Mouse (Mus musculus): ENCODE results near the gene Caln1.

Gene Caln1

DNA sequence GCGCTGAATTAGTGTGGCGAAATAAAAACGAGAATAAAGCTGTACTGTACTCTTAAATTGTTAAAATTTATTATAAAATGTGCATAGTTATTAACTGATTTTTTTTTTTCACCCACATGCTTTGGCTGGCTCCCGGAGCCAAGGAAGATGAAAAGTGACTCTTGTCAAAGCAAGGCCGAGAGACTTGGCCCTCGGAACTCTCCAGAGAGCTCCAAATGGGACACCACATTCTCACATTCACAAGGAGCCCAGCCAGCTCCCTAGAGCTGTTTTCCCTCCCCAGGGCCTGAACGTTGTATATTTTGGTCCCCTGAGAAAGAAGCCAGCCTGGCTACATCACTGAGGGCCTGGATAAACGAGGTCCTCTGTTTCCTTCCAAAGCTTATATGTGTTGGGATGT, 25.1 kb downstream of the Caln1 start:
- in situ Hi-C loops (cut with MboI, MseI): no loop called here

DNA sequence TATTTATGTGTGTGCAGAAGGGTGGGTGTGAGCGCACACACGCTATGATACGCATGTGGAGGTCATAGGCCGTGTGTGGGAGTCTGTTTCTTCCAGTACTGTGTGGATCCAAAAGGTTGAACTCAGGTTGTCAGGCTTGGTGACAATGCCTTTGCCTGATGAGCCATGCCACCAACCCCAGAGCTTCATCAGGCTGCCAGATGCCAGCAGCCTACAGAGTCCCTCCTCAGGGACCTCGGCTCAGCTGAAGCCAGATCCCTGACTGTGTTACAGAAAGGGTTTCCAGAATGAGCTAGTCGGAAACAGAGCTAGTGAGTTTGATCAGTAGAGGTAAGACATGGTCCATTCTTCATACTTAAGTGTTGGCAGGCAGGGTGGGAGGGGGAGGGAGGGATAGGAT, 25.9 kb downstream of the Caln1 start:
- in situ Hi-C loops (cut with MboI, MseI): no loop called here

DNA sequence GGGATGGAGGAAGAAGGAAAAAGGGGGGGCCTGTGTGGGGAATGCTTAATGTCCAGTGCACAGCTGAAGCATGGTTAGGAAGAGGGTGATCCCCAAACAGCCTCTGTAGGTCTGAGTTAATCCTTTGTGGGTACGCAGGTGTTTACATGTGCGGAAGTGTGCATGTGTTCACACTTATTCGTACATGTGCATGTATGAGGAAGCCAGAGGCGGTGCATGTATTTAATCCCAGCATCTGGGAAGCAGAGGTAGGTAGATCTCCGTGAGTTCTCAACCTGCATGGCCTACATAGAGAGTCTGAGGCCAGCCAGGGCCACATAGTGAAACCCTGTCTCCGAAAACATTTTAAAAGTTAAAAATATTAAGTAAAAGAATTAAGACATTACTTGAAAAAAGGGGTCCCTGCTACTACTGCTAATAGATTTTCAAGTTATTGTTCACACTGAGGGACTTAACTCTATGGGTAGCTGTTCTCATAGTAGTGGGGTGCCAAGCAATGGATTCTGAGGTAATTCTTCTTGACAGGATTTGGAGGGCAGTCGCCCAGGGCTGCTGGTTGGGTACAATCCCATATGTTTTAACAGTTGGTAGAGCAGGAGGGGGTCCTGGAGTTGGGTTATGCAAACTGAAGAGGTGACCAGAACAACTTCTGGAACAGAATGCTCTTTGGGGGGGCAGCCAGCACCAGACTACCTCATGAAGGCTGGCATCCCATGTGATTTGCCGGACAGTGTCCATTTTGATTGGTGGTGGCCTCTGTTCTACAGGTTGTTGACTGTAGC, 31.1 kb downstream of the Caln1 start:
- in situ Hi-C loops (cut with MboI, MseI): loop anchor here in 1 of 2 experiments (10.0 kb wide), 1 partner anchor 1004 kb away; no protein-coding TSS in a partner anchor

DNA sequence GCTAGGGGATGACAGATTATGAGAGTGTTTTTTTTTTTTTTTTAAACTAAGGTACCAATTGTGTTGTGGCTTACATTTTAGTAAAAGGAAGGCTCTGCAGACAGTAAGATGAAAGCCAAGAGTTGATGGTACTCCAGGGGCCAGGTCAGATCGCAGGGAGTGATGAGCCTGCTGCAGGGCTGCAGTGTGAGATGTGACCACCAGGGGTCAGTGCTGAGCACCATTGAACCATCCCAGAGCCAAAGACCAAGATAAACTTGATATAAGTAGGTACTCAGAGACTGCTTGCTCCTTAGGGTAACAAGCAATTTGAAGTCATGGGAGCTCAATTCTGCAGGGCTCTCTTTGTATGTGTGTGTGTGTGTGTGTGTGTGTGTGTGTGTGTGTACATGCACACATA, 35.9 kb downstream of the Caln1 start:
- in situ Hi-C loops (cut with MboI, MseI): loop anchor here (5.0 to 10.0 kb wide), 2 partner anchors 447 to 1000 kb away; no protein-coding TSS in a partner anchor

DNA sequence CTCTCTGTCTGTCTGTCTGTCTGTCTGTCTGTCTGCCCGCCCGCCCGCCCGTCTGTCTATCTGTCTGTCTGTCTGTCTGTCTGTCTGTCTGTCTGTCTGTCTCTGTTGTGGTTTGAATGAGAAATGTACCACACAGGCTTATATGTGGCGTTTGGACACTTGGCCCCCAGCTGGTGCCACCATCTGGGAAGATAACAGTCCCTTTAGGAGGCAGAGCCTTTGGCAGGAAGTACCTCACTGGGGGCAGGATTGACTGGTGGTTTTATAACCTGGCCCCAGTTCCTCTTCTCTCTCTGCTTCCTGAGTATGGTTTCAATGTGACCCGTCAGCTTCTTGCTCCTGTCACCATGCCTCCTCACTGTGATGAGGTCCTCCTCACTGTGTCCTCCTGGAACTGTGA, 40.5 kb downstream of the Caln1 start:
- in situ Hi-C loops (cut with MboI, MseI): loop anchor here (5.0 to 10.0 kb wide), 2 partner anchors 443 to 995 kb away; no protein-coding TSS in a partner anchor

DNA sequence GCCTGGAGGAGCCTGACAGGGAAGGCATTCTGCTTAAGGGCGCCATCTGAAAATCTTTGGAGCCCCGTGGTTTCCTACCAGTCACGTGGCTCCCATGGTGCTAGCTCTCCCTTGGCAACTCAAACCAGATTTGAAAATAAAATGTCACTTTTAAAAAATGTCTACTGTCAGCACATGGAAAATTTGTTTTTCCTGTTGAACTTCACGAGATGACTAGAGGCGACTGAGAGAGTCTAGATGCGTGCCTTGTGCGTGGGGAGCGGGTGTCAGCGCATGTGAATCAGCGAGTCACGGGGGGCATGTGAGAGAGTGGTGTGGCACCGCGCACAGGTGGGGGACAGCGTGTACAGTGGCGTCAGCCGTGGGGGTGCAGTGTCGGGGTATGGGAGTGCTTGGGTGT, 42.3 kb downstream of the Caln1 start:
- in situ Hi-C loops (cut with MboI, MseI): no loop called here

DNA sequence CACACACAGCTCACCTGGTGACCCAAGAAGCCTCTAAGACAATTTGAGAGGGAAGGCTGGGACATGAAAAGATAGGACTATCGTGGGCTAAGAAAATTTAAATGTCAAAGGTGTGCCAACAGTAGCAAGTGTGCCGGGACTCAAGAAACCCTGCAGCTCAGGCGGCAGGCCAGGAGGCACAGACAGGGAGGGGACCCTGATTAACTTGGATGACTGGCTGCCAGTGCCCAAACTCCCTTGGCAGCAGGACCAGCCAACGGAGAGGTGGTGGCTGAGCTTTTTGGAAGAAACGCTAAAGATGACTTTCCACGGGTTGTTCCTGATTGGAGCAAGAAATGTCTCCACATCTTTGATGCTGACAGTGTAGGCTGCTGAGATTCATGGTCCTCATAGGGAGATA, 78.2 kb downstream of the Caln1 start:
- in situ Hi-C loops (cut with MboI, MseI): no loop called here

DNA sequence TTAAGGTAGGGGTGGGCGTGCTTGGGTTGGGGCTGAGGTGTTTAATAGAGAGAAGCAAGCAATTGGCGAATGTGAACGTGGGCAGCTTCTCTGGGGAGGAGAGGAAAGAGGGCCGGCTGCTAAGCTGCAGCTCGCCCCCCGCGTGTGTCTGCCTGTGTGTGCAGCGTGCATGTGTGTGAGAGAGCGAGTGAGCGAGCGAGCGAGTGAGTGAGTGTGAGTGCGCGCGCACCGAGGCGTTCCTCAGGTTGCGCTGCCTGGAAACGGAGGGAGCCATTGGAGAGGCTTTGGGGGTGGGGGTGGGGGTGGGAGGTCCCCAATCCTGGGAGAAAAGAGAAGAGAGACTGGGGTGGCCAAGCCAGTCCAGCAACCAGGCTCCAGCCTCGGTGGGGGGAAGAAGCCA, 79.2 kb downstream of the Caln1 start:
- in situ Hi-C loops (cut with MboI, MseI): no loop called here

DNA sequence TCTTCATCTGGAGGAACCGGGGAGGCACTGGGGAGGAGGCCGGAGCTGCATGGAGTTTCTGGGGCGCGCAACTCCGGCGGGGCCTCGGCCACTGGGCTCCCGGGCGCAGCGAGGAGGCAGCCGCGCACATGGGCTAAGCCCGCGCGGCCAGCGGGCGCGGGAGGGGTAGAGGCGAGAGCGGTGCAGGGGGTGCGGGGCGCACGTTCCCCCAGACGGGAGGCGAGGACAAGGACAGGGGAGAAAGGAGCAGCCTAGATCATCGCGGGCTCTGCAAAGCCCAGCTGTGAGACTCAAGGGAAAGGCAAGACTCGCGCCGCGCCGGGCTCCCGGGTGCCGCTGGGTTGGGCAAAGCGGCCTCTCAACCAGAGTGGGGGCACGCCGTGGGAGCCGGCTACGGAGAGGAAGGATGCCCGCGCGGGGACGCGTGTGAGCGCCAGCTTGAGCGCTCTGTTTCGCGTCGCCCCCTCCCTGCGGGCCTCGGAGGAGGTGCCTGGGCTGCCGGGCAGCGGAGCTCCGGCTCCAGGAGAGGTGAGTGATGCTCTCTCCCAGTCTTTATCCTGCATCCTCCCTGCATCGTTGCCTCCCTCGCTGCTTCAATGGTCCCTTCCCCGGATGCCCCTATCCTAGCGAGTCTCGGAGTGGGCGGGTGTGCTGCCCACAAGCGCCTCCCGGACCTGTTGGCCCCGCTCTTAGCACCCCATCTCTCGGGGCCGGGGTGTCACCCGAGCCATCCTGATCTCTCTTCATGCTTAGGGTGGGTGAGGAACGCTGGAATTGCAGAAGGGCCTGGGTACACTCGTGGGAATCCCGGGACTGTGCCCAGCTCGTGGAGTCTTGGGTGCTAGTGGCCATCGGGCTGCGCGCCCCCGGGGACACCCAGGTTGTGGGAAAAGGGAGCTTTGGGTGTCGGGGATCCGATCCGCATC, 79.9 kb downstream of the Caln1 start:
- in situ Hi-C loops (cut with MboI, MseI): no loop called here

DNA sequence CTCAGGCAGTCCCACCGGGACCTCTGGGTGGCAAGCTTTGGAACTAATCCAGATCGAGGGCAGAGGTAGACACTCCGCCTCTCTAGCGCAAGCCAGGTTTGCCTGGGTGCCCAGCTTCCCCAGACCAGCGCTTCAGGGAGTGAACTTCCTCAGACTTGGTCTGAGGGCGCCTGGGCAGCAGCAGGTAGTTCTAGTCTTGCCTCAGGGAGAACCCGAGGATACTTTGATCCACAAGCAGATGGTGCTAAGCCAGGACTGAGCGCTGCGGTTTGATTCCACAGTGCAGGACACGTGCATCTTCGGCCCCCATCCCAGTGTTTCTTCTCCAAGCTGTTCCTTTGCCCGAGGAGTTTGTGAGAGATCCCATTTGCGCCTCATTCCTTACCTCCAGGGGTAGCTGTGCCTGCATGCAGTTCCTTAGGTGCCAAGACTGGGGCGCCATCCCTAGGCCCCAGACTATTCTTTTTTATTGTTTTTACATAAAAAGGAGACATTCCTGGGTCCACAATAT, 80.8 kb downstream of the Caln1 start:
- in situ Hi-C loops (cut with MboI, MseI): no loop called here

DNA sequence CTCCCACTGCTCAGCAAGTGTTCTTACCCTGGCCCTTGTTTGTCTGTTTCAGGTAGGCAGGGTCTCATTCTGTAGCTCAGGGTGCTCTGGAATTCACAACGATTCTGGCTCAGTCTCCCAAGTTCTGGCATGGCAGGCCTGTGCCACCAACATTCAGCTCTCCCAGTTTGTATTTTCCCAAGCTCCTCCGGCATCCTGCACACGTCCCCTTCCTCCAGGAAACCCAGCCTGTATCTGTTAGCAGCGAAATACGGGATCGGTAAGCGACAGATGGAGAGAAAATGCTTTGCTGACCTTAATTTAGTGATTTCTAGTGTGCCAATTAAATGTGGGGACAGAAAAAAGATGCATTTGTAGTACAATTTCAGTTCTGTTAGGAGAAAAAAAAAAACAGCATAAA, 88.8 kb downstream of the Caln1 start:
- in situ Hi-C loops (cut with MboI, MseI): no loop called here

DNA sequence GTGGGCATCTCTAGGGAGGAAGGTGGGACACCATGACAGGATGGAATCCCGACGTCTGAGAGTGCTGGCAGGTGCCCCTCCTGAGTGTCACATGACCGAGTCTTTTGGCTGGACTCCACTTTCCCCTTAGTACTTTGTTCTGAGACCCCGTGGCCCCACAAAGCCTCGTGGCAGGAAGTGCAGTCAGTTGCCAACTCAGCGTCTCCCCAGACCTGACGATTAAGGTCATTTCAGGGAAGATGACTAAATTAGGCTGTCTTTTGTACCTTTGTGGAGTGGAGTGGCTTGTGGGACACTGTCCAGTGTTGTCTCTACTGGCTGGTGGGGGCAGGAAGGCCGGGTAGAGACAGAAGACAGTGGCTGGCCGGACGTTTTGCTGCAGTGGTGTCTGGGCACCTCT, 103.0 kb downstream of the Caln1 start:
- in situ Hi-C loops (cut with MboI, MseI): no loop called here

DNA sequence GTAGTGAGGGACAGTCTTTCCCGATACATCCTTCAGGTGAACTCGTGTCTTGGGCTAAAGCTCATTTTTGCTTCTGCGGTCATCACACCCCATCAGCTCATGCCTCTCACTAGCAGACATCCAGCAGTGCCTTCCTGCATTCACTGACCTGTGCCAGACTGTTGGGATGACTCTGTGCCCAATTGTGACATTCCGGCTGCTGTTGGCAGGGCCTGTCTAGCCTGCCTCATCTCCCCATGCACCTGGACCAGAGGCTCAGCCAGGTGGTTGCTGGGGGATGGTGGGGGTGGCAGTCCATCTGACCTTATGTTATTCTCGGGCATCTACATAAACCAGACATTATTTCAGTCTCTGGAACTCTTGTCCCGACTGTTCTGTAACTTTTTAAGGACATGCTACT, 105.6 kb downstream of the Caln1 start:
- in situ Hi-C loops (cut with MboI, MseI): no loop called here

DNA sequence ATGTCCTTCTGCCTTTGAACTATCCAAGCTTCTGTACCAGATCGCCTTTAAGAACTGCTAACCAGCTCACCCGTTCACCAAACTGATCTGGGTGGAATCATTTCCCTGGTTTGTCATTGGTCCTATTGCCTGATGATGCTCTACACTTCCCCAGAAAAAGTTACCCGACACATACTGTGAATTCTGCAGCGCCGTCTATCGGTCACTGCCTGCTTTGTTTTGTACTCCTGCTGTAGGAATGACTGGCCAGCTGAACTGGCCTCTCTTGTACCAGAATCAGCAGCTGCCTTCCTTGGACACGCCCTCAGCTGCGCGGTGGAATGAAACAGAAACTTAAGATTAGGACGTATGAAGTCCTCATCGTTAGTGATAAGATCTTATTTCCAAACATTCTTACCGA, 107.5 kb downstream of the Caln1 start:
- in situ Hi-C loops (cut with MboI, MseI): no loop called here

DNA sequence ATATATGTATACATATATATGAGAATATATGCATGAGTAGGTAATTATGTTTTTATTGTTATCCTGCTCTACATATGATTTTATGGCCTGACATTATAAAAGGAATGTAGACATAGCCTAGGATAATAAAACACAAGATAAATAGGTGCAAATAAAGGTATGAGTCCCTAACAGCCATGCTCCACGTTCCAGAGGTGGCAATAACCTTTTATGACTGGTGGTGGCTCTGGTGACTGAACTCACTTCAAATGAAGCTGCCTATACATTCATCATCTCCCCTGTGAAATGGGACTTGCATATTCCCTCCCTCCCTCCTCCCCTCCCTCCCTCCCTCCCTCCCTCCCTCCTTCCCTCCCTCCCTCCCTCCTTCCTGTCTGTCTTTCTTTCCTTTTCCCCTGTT, 111.0 kb downstream of the Caln1 start:
- in situ Hi-C loops (cut with MboI, MseI): no loop called here

DNA sequence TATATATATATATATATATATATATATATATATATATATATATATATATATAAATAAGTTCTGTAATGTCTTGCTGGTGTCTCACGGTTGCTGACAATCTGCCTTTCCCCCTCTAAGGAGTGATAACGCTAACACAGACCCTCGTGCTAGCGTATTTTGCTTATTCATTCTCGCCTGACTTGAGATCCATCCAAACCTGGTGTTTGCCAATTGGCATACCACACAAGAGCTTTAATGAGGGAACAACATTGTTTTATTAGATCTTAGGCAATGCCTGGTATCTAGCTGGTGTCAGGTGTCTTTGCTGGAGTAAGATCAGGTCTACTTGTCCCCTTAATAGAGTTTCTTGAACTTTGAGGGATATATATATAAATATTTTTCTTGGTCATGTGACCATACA, 122.2 kb downstream of the Caln1 start:
- in situ Hi-C loops (cut with MboI, MseI): no loop called here

DNA sequence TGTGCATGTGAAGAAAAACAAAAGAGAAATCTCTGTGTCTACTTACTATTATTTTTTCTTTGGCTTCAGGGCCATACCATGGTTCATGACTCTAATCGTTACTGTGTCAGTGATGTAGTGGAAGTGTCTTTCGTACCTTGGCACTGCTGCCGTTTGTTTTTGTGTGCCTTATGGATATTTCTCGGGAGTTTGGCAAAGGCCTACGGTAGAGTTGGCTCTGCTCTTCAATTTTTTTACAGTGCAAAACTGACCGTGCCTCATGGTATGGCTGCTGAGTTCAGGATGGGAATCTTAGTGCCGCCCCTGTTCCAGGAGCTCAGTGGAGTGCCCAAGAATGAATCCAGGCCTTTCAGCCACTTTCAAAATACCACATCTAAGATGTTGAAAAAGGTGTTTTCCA, 123.0 kb downstream of the Caln1 start:
- in situ Hi-C loops (cut with MboI, MseI): no loop called here

DNA sequence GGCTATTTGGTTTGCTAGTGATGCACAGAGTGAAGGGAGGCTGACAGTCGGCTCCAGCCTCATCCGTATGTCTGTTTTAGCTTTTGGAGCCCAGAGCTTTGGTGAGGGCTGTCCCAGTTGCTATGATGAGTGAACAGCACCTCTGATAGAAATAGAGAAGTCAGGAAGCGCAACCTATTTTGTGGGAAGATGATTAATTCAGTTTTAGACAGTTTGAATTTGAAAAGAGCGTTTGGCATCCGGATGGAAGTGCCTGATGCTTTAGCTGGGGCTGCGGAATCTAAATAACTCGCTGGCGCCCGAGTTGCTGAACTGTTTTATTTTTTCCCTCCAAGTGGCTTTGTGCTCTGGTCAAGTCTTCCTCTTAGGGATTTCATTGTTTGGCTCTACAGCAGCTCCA, 133.3 kb downstream of the Caln1 start:
- in situ Hi-C loops (cut with MboI, MseI): no loop called here

DNA sequence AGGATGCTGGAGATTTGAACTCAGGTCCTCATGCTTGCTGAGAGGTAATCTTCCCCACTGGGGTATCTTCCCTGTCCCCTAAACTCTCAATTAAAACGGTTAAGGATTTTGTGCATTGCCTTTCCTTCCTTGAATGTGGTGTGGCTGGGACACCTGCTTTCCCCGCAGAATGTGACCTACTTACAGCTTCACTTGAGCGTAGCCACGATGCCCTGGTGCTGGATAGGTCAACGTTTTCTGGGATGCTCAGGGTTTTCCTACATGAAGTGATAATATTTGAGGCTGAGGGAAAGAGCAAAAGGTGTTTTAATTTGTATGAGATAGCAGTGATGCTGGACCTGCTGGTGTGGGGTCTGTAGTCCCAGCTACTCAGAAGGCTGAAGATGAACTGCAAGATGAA, 135.6 kb downstream of the Caln1 start:
- in situ Hi-C loops (cut with MboI, MseI): no loop called here

DNA sequence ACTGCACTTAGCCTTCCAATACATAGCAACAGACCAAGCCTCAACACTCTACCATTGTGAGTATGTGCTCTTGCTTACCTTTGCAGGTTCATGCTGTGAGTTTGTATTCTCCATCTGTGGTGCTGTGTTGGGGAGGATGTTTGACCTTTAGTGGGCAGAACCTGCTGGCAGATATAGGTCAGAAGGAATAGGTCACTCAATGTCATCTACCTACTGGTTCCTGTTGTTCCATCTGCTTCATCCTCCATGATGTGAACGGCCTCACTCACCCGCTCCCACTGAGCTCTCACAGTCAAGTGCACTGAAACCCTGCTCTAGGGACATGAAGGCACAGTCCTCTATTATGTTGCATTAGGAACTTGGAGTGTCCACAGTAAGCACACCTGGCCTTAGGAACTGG, 141.3 kb downstream of the Caln1 start:
- in situ Hi-C loops (cut with MboI, MseI): no loop called here

DNA sequence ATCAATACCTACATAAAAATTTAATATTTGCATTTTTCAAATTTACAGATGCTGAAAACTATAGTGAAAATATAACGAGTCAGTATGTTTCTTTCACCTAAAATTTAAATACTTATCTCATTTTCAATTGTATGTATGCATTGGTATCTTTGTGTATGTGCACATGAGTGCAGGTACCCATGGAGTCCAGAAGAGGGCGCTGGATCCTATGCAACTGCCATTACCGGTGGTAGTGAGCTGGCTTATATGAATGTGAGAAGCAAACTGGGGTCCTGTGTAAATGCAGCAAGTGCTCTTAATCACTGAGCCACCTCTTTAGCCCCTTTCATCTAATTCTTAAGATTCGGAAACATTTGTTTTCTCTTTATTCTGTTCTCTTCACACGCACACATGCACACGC, 146.1 kb downstream of the Caln1 start:
- in situ Hi-C loops (cut with MboI, MseI): no loop called here

DNA sequence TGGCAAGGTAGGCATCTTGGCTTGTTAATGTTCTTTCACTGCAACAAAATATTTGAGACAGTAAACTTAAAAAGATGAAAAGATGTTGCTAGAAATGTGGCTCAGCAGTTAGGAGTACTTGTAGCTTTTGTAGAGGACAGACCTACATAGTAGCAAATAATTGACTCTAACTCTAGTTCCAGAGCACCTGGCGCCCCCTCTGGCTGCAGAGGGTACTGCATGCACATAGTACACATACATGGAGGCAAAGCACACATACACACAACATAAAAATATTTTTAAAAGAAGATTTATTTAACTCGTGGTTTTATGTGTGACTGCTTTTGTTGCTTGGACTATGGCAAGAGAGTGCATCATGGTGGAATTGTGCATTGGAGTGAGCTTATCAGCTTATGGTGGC, 151.3 kb downstream of the Caln1 start:
- in situ Hi-C loops (cut with MboI, MseI): no loop called here

DNA sequence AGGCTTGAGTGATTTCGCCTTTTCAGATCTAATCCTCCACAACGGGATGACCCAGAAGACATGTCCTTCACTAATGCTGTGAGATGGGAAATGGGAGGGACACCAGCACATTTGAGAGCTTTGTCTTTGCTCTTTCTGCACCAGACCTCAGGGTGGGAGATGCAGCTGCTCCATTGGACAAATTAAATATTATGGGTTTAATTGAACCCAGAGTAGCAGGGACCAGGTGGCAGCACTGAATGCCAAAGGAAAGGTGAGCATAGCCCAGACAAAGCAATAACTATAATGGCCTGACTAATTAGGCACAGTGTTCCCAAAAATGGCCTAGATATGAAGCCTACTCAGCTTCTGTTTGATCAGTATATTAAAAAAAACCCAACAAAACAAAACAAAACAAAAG, 158.2 kb downstream of the Caln1 start:
- in situ Hi-C loops (cut with MboI, MseI): no loop called here

All from T-helper 17 cell (primary cell).